Mouse (Mus musculus) spleen, postnatal 4 days (tissue): Measurements from ENCODE around the gene Gm27021.

Source experiments
- DNase-seq, 2 experiments: peaks; one replicate each; pipeline ENCODE4 v3.0.0; 2022; ENCODE audit warnings: low spot score in 2 of 2

Gene Gm27021

DNA sequence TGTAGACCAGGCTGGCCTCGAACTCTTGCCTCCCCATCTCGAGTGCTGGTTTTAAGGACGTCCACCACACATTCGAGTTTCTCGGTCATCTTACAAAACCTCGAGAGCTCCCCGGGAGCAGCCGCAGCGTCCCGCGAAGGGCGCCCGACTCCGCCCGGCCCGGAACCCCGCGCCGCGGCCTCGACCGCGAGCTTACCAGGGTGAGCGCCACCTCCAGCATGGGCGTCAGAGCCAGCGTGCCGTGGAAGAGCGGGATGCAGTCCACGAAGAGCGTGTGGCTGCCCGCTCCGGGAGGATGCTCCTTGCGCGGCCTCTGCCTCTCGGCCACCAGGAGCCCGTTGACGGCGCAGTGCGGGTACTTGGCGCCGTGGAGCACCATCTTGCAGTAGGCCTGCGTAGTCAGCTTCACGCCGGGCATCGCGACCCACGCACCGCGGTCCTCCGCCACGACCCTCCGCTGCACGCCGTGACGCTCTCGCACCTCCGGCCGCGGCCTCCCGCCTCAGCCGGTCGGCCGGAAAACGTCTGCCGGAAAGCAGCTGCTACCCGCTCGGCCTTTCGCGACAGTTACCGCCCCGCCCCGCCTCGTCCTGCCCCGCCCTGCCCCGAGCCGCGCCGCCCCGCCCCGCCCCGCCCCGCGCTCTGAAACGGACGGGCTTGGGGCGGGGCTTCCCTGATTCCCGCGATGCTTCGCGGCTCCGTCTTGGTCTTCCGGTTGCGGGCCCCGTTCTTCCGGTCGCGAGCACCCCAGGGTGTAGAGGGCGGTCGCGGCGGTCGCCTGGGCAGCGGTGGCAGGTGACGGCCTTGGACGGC is at the start of gene Gm27021, which contains the start of gene Cox4i1:
TSS of gene Gm27021 (minus strand) at position 519 of the 813 bp plus-strand sequence.
TSS of gene Cox4i1 (plus strand) at position 662 of the 813 bp plus-strand sequence.
- peak; percentile 94 to 97 for DNase-seq

DNA sequence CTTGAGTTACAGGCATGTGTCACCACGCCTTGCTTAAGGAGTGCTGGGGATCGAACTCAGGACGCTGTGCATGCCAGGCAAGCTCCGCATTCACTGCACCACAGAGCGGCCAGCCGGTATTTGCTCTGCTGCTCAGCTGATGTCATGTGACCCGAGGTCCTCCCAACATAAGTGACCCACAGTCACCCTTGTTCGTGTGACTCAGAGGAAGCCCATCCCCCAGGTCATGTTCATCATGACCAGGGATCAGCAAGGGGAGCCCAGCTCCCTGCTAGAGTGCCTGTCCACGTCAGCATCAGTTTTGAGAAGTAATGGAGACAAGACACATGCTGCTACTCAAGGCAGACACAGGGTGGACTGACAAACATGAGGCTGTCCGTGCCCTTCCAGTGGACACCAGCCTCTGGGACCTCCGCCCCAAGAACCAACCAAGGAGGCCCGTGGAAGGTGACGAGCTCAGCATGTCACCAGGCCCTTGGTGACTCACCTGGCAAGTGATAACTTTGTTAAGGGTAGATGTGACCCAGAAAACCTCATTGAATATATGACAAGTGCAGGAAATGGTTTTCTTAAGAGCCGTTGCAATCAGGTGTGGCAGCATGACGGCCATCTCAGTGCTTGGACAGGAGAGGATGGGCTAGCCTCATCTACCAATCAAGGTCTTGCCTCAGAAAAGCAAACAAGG is 48.3 kb upstream of the Gm27021 start:
- DNase-seq = no peak

- no peak for DNase-seq
Measured at GRCm38 (mm10) chr8:120715200-120715599, 47.3 kb upstream of the Gm27021 start.

GRCm38 (mm10) chr8:120709176-120709575 is 41.3 kb upstream of the Gm27021 start:
- DNase-seq = no peak

DNA sequence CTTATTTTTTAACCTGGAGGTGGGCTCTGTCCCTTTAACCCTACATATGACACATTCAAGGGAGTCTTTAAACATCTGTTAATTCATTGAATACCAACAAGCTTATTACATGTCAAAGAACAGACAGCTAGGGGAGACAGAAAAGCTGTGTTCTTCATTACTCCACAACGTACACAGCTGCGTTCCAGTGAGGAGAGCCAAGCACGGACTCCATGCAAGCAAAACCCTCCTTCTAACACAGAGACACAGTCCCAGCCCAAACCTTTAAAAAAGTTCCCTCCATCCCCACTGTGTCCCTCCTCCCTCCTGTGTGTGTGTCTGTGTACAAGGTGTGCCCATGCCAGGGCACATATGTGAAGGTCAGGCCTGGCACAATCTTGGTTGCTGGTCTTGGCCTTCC is 38.3 kb upstream of the Gm27021 start:
- DNase-seq = no peak

DNA sequence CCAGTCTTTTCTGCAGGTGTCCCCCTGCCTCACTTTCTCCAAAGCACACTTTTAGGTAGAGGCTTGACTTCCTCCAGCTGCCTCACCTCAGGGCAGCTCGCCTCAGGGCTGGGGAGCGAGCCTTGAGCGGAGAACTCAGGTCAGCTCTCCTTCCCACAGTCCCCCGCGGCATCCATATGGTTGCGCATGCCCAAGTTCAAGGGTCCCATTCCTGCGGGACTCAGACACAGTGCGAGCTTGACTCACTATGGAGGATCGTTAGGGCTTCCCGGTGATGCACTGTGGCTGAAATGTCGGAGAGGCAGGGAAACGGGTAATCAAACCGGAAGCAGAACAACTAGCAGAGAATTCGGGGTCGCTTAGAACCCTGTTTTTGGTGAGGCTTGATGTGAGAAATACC is 37.3 kb upstream of the Gm27021 start:
- DNase-seq = no peak

DNA sequence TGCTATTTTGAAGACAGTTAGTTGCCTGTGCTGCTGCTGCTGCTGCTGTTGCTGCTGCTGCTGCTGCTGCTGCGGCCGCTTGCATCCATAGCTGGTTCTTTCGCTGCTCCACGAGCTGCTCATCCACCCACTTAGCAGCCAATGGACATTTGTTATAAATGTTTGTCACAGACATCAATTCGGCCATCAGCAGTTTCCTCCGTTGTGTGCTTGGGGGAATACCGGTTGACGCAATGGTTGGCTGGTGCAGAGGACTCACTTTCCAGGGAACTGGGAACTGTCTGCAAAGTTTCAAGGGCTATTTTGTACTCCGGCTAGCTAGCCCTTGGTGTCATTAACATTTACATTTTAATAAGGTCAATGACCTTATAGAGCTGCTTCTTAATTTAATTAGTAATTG is 36.3 kb upstream of the Gm27021 start:
- DNase-seq = no peak

- peak in 1 of 2 experiments; percentile 55 for DNase-seq
Measured at GRCm38 (mm10) chr8:120701758-120702465, 34.0 kb upstream of the Gm27021 start.

DNA sequence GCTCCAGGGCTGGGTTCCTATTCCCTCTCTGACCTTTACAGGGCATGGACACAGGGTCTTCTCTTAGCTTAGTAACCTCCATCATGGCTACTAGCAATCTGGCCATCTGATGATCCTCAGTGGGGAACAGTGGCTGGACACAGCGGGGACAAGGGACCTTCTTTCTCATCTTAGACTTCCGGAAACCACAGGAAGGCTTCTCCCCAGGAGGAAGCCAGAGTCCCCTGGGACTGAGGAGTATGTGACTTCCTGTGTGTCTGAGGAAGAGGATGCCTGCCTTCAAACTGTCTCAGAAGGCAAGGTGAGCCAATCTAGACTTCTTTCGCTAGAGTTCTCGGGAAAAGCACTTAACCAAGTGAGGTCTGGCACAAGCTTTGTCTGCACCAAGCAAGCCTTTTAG is 32.2 kb upstream of the Gm27021 start:
- DNase-seq = no peak

DNA sequence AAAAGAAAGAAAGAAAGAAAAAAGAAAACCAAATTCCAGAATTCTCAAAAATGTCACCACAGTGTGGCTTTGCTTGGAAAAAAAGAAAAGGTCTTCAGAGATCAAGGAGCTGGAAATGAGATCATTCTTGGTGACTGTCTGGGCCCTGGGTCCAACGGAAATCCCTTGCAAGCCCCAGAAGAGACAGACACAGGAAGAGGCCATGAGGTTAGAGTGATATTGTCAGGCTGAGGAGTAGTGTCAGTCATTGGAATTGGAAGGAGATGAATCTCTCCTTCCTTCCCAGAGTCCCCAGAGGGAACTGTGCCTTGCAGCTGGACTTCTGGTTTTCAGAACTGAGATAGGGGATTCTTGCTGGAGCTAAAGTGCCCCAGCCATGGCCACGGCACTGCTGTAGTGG is 31.7 kb upstream of the Gm27021 start:
- DNase-seq = no peak

GRCm38 (mm10) chr8:120699079-120699478 is 31.2 kb upstream of the Gm27021 start:
- no peak for DNase-seq

GRCm38 (mm10) chr8:120698426-120698825 is 30.5 kb upstream of the Gm27021 start:
- no peak for DNase-seq

- DNase-seq = peak in 1 of 2 experiments; percentile 82
Measured at GRCm38 (mm10) chr8:120697979-120698272, 30.0 kb upstream of the Gm27021 start.

DNA sequence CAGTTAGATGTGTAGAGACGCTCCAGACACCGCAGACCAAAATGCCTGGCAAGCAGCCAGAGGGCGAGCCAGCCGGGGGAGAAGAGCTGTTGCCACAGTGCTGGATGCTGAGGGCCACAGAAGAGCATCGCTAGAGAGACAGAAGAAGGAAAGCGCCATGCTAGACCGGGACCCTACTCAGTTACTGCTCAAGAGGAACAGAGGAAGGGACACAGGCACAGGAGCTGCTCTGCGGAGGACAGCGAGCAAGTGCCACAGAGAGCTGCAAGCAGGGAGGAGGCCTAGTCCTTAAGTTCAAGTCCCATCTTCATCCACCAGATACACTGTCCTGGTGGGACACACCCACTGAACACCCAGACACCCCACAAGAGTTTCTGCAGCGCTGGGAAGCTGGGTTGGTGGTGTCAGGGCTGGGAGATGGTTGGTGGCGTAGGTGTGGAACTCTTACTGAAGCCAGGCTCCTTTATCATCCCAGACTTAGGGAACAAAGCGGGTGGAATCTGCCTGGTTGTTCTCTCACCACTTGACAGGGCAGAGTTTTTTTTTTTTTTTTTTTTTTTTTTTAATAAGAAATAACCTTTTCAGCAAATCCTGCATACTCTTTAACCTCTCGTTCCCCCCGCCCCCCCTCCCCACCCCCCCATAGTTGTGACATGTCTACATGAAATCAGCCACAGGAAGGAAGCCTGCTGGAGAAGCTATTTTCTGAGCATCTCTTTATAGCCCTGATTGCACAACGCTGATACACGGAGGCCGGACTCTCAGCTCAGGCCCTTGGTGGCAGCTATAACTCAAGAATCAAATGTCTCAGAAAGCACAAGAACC is 29.5 kb upstream of the Gm27021 start:
- DNase-seq = no peak

DNA sequence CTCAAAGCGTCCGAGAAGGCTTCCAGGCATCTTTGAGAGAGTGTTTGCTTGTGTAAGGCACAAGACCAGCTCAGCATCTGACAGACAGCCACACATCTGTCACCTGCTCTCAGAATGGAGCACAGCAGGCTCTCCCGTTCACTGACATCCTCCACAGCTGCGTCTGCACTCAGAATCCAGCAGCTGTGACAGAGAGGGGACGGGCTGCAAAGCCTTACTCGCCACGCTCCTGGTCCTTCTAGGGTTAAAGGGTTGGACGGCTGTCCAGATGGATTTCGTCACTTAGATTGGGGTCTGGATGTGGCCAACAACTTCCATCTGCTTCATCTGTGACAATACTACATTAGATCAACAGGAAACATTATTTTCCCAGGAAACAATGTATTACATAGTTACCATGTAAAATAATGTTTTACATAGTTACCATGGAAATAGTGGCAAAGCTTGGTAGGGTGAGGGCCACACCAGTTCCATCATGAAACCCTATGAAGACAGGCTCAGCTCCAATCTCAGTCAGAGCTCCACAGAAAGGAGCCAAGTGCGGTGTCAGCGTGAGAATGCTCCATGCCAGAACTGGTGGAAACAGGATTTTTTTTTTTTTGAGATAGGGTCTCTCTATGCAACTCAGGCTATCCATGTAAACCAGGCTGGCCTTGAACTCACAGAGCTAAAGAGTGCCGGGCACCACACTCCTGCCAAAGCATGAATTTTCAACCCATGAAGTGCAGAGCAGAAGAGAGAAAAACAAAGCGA is 28.7 kb upstream of the Gm27021 start:
- DNase-seq = no peak

DNA sequence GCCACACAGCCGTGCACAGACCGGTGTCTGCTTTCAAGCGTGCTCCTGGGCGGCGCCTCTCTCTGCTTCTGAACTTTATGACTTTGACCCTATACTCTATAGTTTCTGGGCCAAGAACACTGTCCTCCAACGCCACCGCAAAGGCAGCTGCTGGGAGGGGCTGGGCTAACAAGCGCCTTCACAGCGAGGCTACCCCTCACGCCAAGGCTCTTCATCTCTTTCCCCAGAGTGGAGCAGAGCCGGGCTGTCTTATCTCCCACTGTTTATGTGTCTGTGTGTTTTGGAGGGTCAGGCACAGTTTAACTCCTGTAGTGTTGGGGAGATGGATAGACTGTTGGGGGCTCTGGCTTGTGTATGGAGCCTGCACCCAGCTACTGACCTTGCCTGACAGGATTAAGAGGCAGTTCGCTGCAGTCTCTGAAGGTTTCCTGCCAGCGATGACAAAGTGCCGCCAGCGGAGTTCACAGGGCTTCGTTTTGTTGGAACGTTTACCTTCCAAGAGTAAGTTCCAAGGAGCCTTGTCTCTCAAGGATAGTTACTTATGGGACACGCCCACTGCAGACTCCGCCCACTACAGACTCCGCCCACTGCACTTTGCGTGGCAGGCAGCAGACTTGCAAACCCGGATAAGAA is 26.1 kb upstream of the Gm27021 start:
- peak in 1 of 2 experiments; percentile 54 for DNase-seq

GRCm38 (mm10) chr8:120692934-120693333 is 25.1 kb upstream of the Gm27021 start:
- no peak for DNase-seq

DNA sequence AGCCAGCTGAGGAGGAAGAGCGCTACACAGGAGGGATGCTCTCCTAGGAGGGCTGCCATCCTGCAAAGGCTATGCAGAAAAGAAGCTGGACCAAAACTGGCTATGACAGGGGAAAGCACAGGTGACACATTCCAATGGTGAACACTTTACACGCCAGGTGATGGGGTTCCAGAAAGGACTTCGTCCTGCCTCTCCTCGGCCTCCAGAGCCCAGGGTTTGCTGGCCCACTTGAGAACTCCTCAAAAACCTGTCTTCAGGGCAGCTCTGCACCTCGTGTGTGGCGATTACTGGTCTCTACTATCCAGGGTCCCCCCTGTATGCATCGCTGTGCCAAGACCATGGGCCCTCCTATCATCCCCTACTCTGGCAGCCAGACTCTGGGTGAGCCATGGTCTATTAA is 20.6 kb upstream of the Gm27021 start:
- DNase-seq = no peak

DNA sequence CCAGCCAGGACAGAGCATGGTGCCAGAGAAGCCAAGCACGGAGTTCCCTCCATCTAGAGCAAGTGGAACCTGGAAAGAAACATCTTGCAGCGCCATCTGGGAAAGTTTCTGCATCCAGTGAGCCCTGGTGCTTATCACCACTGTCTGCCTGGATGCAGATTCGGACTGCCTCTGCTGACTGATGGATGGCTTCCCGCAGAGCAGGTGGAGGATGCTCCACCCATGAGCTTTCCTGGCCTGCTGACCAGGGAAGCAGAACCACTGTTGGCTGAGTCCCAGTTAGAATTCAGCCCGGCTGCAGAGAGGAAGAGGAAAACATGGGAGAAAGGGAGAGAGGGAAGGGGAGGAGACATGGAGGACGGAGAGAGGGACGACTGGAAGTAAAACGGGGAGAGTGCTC is 19.9 kb upstream of the Gm27021 start:
- no peak for DNase-seq

DNA sequence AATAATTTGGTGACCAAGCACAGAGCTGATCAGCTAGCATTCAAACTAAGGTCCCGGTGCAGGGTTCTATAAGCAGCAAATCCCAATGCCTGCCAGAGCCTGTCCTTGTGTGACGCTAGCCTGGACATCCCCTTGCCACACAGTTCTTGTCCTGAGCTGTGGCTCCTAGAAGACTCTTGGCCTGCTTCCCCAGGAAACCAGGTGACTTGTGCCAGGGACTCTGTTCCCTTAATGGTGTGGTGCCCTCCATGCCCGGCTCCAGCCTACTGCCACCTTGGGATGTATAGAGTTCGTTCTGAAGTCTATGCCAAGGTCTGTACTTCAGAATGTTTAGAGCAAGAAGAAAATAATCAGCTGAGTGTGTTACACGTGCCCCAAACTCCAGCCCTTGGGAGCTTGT is 18.7 kb upstream of the Gm27021 start:
- DNase-seq = no peak

- peak in 1 of 2 experiments; percentile 48 for DNase-seq
Measured at GRCm38 (mm10) chr8:120686051-120686450, 18.2 kb upstream of the Gm27021 start.
